Mouse (Mus musculus): ENCODE data around the gene Lta.

The Lta gene

DNA sequence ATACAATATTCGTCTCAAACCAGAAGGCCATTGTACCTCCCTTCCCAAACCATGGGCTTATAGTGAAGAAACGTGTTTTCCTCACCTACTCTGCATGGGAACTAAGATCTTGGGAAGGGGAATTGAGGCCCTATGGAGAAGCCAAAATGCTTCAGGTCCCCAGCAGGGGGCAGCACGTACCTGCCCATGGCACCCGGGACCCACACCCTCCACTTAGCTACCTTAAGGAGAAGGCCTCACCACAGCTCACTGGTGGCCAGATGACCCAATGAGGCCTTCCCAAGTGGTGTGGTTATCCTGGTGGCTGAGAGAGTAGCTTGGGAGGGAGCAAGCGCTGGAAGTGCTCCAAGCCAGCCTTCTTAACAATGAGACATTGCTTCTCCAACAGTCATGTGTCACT, 26.6 kb downstream of the Lta start:
- DNase-seq: peak; percentile 72 to 80

- DNase-seq: no peak
Measured at GRCm38 (mm10) chr17:35175968-35176367, 29.2 kb downstream of the Lta start, which contains the start of gene Aif1. TSS of gene Aif1 (minus strand) at chr17:35176068.

DNA sequence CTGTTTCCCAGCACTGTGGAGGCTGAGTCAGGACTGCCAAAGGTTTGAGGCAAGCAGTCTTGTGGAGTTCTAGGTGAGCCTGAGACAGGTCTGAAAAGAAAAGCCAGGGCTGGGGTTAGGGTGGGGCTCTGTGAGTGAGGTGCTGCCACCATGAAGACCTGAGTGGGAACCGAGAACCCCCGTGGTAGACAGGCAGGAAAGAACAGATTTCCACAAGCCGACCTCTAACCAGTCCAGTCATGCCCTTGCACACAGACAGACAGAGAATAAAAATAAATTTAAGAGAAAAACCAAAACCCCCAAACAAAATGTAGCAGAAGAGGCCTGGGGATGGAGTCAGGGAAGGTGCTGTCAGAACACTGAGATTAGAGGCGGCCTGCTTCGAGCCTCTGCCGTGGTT, 29.8 kb downstream of the Lta start:
- peak; percentile 38 to 47 for DNase-seq

DNA sequence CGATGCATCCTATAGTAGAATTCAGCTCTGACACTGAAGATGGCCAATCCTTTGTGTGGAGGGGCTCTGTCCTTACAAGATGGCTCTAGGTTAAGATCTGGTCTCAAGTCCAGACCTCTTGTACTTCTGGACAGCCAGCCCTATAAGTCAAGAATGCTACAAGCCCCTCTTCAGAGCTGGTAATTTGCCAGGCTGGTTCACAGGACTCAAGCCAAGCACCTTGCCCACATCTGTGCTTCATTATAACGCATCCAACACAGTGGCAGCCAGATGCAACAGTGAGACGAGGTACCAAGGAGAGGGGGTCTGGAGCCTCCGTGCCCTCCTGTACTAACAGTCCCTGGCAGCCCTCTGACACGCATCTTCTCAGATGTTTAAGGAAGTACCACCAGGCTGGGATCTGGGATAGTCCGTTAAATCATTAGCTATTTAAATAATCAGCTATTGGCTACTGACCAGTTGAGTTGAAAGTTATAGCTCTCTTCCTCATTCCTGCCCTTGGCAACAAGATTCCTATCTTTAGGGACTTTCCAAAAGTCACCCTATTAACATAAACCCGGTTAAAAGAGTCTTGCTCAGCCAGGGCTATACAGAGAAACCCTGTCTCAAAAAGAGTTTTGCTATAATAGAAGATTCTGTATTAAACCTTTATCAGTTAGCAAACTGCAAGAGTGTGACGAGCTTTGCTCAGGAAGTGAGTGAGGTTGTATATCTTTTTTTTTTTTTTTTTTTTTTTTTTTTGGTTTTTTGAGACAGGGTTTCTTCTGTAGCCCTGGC, 30.8 kb downstream of the Lta start:
- DNase-seq: no peak

GRCm38 (mm10) chr17:35173329-35173728, 31.8 kb downstream of the Lta start:
- peak; percentile 46 to 59 for DNase-seq

- peak; percentile 32 to 57 for DNase-seq
Measured at GRCm38 (mm10) chr17:35172445-35173234, 32.5 kb downstream of the Lta start.

DNA sequence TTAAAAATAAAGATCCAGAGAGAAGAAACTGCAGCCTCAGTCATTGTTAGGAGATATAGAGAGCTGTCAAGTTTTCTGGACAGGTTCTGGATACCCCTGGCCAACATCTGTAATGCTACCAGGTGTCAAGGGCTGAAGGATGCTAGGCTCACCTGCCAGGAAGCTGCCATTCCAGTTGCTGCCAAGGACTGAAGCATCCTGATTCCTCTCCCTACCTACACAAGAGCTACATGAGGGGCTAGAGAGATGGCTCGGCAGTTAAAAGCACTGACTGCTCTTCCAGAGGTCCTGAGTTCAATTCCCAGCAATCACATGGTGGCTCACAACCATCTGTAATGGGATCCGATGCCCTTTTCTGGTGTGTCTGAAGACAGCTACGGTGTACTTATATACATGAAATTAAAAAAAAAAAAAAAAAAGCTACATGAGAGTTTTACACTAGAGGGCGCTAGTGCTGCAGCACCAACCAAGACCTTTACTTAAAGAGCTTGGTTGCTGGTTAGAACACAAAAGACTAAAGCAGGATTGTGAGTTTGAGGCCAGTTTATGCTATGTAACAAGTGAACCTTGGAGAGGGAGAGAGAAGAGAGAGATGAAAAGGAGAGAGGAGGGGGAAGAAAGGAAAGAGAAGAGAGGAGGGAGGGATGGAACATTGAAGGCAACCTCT, 36.5 kb downstream of the Lta start:
- DNase-seq: no peak

DNA sequence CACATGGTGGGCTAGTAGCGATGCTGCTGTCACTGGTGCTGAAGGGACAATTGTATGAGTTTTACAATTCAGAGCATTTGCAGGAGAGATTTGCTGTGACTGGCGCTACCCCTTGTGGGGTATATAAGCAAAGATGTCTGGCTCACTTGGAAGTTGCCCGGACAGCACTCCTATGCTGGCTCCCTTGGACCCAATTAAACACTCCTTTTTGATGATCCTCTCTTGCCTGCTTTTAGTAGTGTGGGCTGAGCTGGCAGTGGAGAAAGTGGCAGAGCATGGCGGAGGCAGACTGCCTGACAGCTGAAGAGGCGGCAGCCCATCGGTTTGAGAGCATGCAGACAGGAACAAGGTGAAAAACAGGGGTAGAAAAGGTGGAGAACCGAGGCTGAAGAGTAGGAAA, 37.4 kb downstream of the Lta start:
- no peak for DNase-seq

DNA sequence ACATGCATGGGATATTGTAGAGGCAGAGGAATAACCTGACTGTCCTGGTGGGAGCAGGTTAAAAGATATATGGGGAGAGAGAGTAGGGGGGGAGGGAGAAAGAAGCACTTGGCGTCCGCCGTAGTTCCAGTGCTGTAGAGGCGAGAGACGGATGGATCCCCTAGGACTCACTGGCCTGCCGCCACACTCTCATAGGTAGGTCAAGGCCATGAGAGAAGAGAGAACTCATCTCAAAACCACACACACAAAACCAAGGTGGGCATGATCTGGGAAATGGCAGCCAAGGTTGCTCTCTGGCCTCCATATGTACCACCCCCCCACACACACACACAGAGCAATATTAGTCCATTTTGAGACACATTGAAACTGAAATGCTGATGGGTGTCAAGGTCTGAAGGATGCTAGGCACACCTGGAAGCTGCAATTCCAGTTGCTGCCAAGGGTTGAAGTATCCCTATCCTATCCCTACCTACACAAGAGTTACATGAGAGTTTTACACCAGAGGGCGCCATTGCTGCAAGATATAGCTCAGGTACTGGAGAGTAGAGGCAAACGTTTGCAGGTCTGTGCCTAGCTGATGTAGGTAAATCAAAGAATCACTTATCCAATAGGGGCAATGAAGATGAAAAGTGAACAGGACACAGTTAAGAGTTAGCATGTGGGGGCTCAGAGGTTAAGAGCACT, 38.7 kb downstream of the Lta start:
- DNase-seq: peak in 1 of 2 experiments; percentile 69

DNA sequence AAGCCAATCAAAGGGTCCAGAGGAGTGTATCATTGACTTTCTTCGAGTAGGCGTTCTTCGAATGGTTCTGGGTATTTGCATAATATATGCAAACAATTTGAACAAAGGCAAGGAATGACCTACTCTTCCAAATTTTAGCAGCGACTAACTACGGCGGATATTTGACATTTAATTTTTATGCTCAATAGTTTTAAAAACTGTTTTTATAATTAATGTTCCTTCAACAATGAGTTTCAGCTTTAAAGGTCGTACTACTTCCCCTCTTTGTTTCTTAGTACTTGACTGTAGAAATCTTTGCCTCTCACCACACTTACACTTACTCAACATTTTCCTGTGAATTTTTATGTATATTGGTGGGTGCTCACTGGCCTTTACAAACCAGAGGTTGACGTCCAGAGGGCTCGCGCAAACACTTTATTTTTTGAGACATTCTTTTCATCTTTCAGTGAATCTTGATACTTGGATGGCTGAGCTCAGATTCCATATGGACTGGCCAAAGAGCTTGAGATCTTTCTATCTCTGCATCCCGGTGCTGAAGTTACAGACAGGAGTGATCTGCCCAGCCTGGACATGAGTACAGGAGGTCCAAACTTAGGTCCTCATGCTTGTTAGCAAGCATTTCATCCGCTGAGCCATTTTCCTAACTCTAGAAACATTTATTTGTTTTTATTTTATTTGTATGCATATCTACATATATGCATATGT, 39.5 kb downstream of the Lta start:
- no peak for DNase-seq

DNA sequence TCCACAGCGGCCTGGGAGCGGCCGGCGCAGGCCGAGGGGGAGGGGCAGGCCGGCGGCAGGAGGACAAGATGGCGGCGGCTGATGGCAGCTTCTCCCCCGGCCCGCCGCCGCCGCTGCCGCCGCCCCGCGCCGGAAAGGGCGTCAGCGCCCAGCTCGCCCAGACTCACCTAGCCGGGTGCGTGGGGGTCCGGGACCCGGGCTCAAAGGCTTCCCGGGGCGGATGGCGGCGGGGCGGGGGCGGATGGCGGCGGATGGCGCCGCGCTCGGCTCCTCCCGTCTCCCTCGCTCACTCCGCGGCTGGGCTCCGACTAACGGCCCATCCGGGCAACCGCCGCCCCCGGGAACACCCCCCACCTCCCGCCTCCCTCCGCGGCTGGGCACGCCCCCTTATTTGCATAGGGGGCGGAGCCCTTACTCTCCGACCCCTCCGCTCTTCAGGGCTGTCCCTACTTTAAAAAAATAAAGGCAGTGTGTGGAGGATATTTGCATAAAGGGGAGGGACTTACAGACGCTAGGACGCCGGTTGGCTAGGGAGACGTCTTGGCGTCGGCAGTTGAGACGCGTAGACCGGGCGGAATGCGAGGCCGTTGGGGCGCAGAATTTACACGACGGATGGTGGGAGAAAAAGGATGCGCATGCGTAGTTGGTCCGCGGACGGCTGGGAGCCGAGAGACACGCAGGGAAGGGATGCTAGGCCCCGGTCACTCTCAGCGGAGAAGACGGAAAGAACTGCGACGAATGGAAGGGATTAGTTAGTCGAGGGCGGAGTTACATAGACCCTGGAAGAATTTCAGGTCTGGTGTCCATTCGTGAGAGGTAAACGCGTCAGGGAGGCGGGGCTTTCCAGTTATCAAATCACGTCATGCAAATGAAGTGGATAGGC, 40.3 kb downstream of the Lta start, which contains the start of gene Prrc2a:
Prrc2a (minus strand) TSS at position 330 of the 883 bp plus-strand sequence.
- peak; percentile 94 for DNase-seq

GRCm38 (mm10) chr17:35164218-35164567, 41.0 kb downstream of the Lta start:
- no peak for DNase-seq

- no peak for DNase-seq
Measured at GRCm38 (mm10) chr17:35163326-35164081, 41.6 kb downstream of the Lta start.

- DNase-seq: no peak
Measured at GRCm38 (mm10) chr17:35162730-35163129, 42.4 kb downstream of the Lta start.

DNA sequence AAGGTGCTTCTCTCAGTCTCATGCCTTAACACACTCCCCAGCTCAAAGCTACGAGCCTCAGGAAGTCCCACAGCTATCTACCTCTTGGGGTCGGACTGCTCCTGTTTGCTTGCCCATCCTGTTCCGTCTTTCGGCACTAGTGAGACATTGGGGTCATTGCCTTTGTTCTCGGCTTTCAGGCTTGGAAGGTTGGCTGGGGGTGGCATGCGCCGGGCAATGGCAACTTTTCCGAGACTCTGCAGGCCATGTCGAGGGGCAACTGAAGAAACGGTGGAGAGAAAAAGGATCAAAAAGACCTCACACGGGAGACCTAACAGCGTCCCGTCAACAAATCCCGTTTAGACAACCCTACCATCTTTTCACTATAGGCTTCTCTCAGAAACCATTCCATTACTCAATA, 43.0 kb downstream of the Lta start:
- no peak for DNase-seq

- no peak for DNase-seq
Measured at GRCm38 (mm10) chr17:35161421-35161820, 43.7 kb downstream of the Lta start.

GRCm38 (mm10) chr17:35159638-35160037, 45.5 kb downstream of the Lta start:
- DNase-seq: no peak

DNA sequence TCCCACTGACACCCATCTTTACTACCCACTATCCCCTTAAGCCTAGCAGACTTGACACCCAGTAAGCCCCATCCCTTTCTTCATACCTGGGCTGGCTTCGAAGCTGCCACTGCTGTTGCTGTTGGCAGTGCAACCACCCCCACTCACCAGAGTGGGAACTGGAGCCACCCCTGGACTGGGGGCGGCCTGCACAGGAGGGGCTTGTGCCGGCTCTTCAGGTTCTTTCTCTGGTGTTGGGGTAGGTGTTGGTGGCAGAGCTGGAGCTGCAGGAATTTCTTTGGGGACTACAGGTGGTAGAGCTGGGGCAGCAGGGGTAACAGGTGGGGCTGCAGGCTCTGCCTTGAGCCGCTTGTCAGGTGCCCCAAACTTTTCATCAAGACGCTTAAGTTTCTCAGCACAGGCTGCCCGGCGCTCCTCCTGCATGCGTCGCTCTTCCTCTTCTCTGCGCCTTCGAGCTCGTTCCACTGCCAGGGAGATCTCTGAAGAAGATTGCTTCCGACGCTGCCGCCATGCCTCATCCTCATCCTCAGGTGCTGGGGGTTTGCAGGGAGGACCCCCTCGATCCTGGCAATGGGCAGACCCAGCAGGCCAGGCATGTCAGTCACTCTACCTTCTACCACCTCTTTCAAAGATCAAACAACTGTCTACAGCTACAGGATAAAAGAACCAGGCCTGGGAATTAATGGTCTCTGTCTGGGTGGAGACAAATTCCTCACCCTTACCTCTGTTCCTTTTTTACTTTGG, 46.1 kb downstream of the Lta start:
- DNase-seq: no peak

DNA sequence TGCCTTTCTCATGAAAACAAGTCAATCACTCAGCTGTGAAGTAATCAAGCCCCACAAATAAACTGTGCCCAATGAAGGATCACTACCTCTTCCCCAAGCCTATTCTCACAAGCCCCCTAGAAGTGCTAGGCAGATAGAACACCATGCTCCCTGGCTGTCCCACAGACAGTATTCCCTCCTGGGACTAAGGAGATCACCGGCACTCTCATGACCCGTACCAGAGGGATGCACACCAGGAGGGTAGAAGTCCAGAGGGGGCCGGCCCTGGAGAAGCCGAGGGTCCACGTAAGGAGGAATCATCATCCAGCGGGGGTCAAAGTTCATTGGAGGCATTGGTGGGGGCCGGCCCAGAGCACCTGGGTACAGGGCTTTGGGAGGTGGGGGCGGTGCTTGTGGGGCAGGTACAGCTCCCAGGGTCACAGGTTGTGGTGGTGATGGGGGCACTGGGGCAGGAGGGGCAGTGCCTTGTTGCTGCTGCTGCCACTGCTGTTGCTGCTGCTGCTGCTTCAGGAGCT, 47.4 kb downstream of the Lta start:
- DNase-seq: no peak
